Mouse (Mus musculus) CH12.LX (cell line): ENCODE measurements around the gene Bdkrb2. TPM values are rescaled to one million over a fixed set of nuclear protein-coding genes. Genes with fewer than 3 reads are reported as not detected.

ENCODE experiments used
- DNase-seq: peaks from one replicate; pipeline ENCODE4 v3.0.0-alpha.2; 2013; ENCODE audit errors: extremely low read depth
- H3K27ac ChIP-seq: 2 replicates; pipeline ENCODE4 v1.5.1; 2012; ENCODE audit warnings: low read depth, mild to moderate bottlenecking, control low read depth, moderate library complexity; ENCODE audit not compliant: insufficient read depth
- H3K27me3 ChIP-seq: replicated peaks from 2 replicates; pipeline ENCODE3; 2012; ENCODE audit warnings: inconsistent platforms
- H3K36me3 ChIP-seq, 2 experiments: replicated peaks in 1 of 2; 2 replicates each; pipeline versions ENCODE3 to v1.6.1; 2012; ENCODE audit warnings: inconsistent platforms in 1 of 2, low read length in 1 of 2, mild to moderate bottlenecking in 1 of 2, mixed read lengths in 1 of 2, moderate library complexity in 1 of 2; ENCODE audit not compliant: control insufficient read depth in 1 of 2, insufficient read depth in 1 of 2
- H3K4me1 ChIP-seq, 2 experiments: 2 replicates each; pipeline ENCODE4 v1.6.1; 2012; ENCODE audit warnings: inconsistent platforms in 1 of 2, moderate library complexity in 1 of 2; ENCODE audit not compliant: insufficient read depth in 2 of 2, control insufficient read depth in 1 of 2
- H3K4me2 ChIP-seq: 2 replicates; pipeline ENCODE4 v1.6.1; 2012; ENCODE audit warnings: low read depth, mild to moderate bottlenecking, control low read depth; ENCODE audit not compliant: poor library complexity, insufficient read depth, severe bottlenecking
- H3K4me3 ChIP-seq, 3 experiments: fragments of 150-350 bp in 1 of 3; sonication (generic) in 1 of 3; replicated peaks in 1 of 3; 2 replicates each; pipeline versions ENCODE3 to v1.5.1; 2011 to 2012; ENCODE audit warnings: low read depth in 2 of 3, low read length in 2 of 3, mild to moderate bottlenecking in 2 of 3, moderate library complexity in 2 of 3, control low read depth in 1 of 3, improper control_type of control experiment in 1 of 3, inconsistent platforms in 1 of 3, mixed read lengths in 1 of 3; ENCODE audit not compliant: poor library complexity in 1 of 3
- H3K79me2 ChIP-seq: replicated peaks from 2 replicates; pipeline ENCODE4 v1.6.1; 2012; ENCODE audit warnings: mild to moderate bottlenecking, moderate library complexity; ENCODE audit not compliant: control insufficient read depth, poor library complexity, insufficient read depth, severe bottlenecking; ENCODE audit errors: extremely low read depth
- H3K9ac ChIP-seq: 2 replicates; pipeline ENCODE4 v1.6.1; 2012; ENCODE audit warnings: low read depth, mild to moderate bottlenecking, control low read depth, moderate library complexity; ENCODE audit not compliant: insufficient read depth
- H3K9me3 ChIP-seq: replicated peaks from 2 replicates; pipeline ENCODE3; 2012; ENCODE audit warnings: low read length, inconsistent platforms, mixed read lengths
- BHLHE40 ChIP-seq: IDR thresholded peaks from 2 replicates; pipeline ENCODE4 v1.6.1; 2011; ENCODE audit warnings: mild to moderate bottlenecking, low read depth, low read length, improper control_type of control experiment
- CHD1 ChIP-seq: IDR thresholded peaks from 2 replicates; pipeline ENCODE4 v1.6.1; 2012; ENCODE audit warnings: low read depth, low read length, improper control_type of control experiment, inconsistent platforms
- CHD2 ChIP-seq: IDR thresholded peaks from 2 replicates; pipeline ENCODE4 v1.6.1; 2011; ENCODE audit warnings: low read length, improper control_type of control experiment
- CTCF ChIP-seq, 2 experiments: IDR thresholded peaks in 1 of 2; conservative IDR thresholded peaks in 1 of 2; 2 replicates each; pipeline ENCODE4 v1.5.1; 2011 to 2012; ENCODE audit warnings: low read depth in 2 of 2, low read length in 2 of 2, improper control_type of control experiment in 1 of 2, inconsistent platforms in 1 of 2, mild to moderate bottlenecking in 1 of 2, moderate library complexity in 1 of 2
- E2F4 ChIP-seq: IDR thresholded peaks from 2 replicates; pipeline ENCODE4 v1.6.1; 2011; ENCODE audit warnings: low read depth, low read length, improper control_type of control experiment; ENCODE audit not compliant: insufficient replicate concordance
- ELF1 ChIP-seq: IDR thresholded peaks from 2 replicates; pipeline ENCODE4 v1.6.1; 2014; ENCODE audit warnings: low read depth, mild to moderate bottlenecking, inconsistent platforms, low read length, improper control_type of control experiment
- EP300 ChIP-seq: IDR thresholded peaks from 2 replicates; pipeline ENCODE4 v1.6.1; 2011; ENCODE audit warnings: low read length, improper control_type of control experiment
- ETS1 ChIP-seq: conservative IDR thresholded peaks from 2 replicates; pipeline ENCODE4 v1.6.1; 2012; ENCODE audit warnings: low read depth, mild to moderate bottlenecking, inconsistent platforms, low read length, improper control_type of control experiment, moderate library complexity
- GABPA ChIP-seq: IDR thresholded peaks from 2 replicates; pipeline ENCODE4 v1.6.1; 2012; ENCODE audit warnings: low read depth, low read length, improper control_type of control experiment, inconsistent platforms; ENCODE audit not compliant: insufficient replicate concordance
- HCFC1 ChIP-seq: IDR thresholded peaks from 2 replicates; pipeline ENCODE4 v1.6.1; 2012; ENCODE audit warnings: low read depth, mild to moderate bottlenecking, inconsistent platforms, low read length, improper control_type of control experiment
- IRF4 ChIP-seq: IDR thresholded peaks from 2 replicates; pipeline ENCODE4 v1.6.1; 2014; ENCODE audit warnings: low read depth, mild to moderate bottlenecking, inconsistent platforms, low read length, improper control_type of control experiment
- JUN ChIP-seq: IDR thresholded peaks from 2 replicates; pipeline ENCODE4 v1.6.1; 2011; ENCODE audit warnings: low read depth, mild to moderate bottlenecking, low read length, improper control_type of control experiment, moderate library complexity; ENCODE audit not compliant: insufficient read depth
- MAFK ChIP-seq: IDR thresholded peaks from 2 replicates; pipeline ENCODE4 v1.6.1; 2011; ENCODE audit warnings: low read length, improper control_type of control experiment; ENCODE audit not compliant: insufficient replicate concordance
- MAZ ChIP-seq: IDR thresholded peaks from 2 replicates; pipeline ENCODE4 v1.6.1; 2012; ENCODE audit warnings: low read depth, mild to moderate bottlenecking, inconsistent platforms, low read length, improper control_type of control experiment, moderate library complexity
- MEF2A ChIP-seq: IDR thresholded peaks from 2 replicates; pipeline ENCODE4 v1.6.1; 2014; ENCODE audit warnings: low read depth, mild to moderate bottlenecking, inconsistent platforms, low read length, improper control_type of control experiment, borderline replicate concordance
- MXI1 ChIP-seq: IDR thresholded peaks from 2 replicates; pipeline ENCODE4 v1.6.1; 2011; ENCODE audit warnings: mild to moderate bottlenecking, low read depth, low read length, improper control_type of control experiment
- PAX5 ChIP-seq: IDR thresholded peaks from 2 replicates; pipeline ENCODE4 v1.6.1; 2012; ENCODE audit warnings: low read length, inconsistent platforms, mixed read lengths
- POLR2AphosphoS2 ChIP-seq: IDR thresholded peaks from 2 replicates; pipeline ENCODE4 v1.6.1; 2011; ENCODE audit warnings: low read depth, low read length, improper control_type of control experiment
- RAD21 ChIP-seq: IDR thresholded peaks from 2 replicates; pipeline ENCODE4 v1.6.1; 2011; ENCODE audit warnings: low read depth, mild to moderate bottlenecking, low read length, improper control_type of control experiment, moderate library complexity
- SMC3 ChIP-seq: IDR thresholded peaks from 2 replicates; pipeline ENCODE4 v1.6.1; 2011; ENCODE audit warnings: low read depth, low read length, improper control_type of control experiment
- TCF12 ChIP-seq: IDR thresholded peaks from 2 replicates; pipeline ENCODE4 v1.6.1; 2014; ENCODE audit warnings: low read depth, mild to moderate bottlenecking, inconsistent platforms, low read length, improper control_type of control experiment
- UBTF ChIP-seq: IDR thresholded peaks from 2 replicates; pipeline ENCODE4 v1.6.1; 2012; ENCODE audit warnings: low read depth, mild to moderate bottlenecking, inconsistent platforms, low read length, improper control_type of control experiment, moderate library complexity
- USF1 ChIP-seq: IDR thresholded peaks from 2 replicates; pipeline ENCODE4 v1.6.1; 2014; ENCODE audit warnings: low read depth, mild to moderate bottlenecking, inconsistent platforms, low read length, improper control_type of control experiment
- ZMIZ1 ChIP-seq: IDR thresholded peaks from 2 replicates; pipeline ENCODE4 v1.6.1; 2012; ENCODE audit warnings: low read depth, mild to moderate bottlenecking, inconsistent platforms, low read length, improper control_type of control experiment
- dilution Hi-C: fragments of 300-500 bp; cut with MboI; formaldehyde crosslinking; loops from 2 replicates; pipeline ENCODE4 v1.14.3; 2020; ENCODE audit warnings: low sequenced_read_pairs; ENCODE audit not compliant: extremely low pct_unique_long_range_greater_than_20kb, extremely low pct_ligation_motif_present
- in situ Hi-C: fragments of 300-500 bp; cut with MboI; formaldehyde crosslinking; loops from 3 replicates; pipeline ENCODE4 v1.14.3; 2019; ENCODE audit warnings: low sequenced_read_pairs, low pct_ligation_motif_present, low pct_unique_long_range_greater_than_20kb, mixed read lengths
- polyA plus RNA-seq: library from polyadenylated mRNA; unstranded; fragments of >175 nt; gene quantifications from 2 replicates; pipeline ENCODE4 v1.2.1, GENCODE M21; 2012; ENCODE audit warnings: low read depth; ENCODE audit not compliant: insufficient read length
- total RNA-seq, 2 experiments: library from RNA; depleted of rRNA; stranded (reverse); fragments of 300-350 nt in 1 of 2; fragments of >200 nt in 1 of 2; gene quantifications; 2 replicates each; pipeline ENCODE4 v1.2.3; 2012 to 2014

The Bdkrb2 gene
- total and polyA plus RNA-seq, 3 experiments, result 0.06 TPM; not detected in 2

GRCm38 (mm10) chr12:105606881-105607280, 43.9 kb downstream of the Bdkrb2 start:
- Histone ChIP-seq H3K4me1 (peaks cover 0 to 28% of the 10 kb centered on the region in 2 experiments; a peak in 2 of 4 replicates), H3K79me2 (no peaks in the 10 kb centered on the region), H3K36me3 (peaks cover 0 to 59% of the 10 kb centered on the region in 2 experiments), H3K9ac (no peak overlapping the region), H3K27ac (no peak overlapping the region), H3K27me3 (no peaks in the 10 kb centered on the region), H3K4me2 (no peak overlapping the region), H3K9me3 (no peaks in the 10 kb centered on the region), H3K4me3 (no peak overlapping the region)
- in situ Hi-C loops (no loop called here), dilution Hi-C loops (no loop called here)
- no peak for DNase-seq
- TF ChIP-seq IRF4 (no peak), MAFK (no peak), EP300 (no peak), ETS1 (no peak), GABPA (no peak), BHLHE40 (no peak), CHD1 (no peak), UBTF (no peak), HCFC1 (no peak), JUN (no peak), CTCF (conservative IDR thresholded peaks at IDR 0.05 in 1 of 2, IDR thresholded peaks at IDR 0.05 in 1 of 2; ENCODE audit: low read depth in 2 of 2, low read length in 2 of 2) (no peak), MAZ (no peak), SMC3 (no peak), E2F4 (no peak), CHD2 (no peak), MEF2A (no peak), TCF12 (no peak), POLR2AphosphoS2 (no peak), ZMIZ1 (no peak)

- TF ChIP-seq ZMIZ1 (no peak), EP300 (no peak), HCFC1 (no peak), PAX5 (no peak), RAD21 (no peak), ELF1 (no peak), MXI1 (no peak), USF1 (no peak), IRF4 (no peak)
- Histone ChIP-seq H3K9ac (no peak overlapping the region), H3K4me1 (peaks cover 0 to 13% of the 10 kb centered on the region in 2 experiments; a peak in 2 of 4 replicates), H3K4me3 (no peak overlapping the region), H3K27ac (no peak overlapping the region), H3K9me3 (no peaks in the 10 kb centered on the region), H3K36me3 (peaks cover 11 to 77% of the 10 kb centered on the region in 2 experiments), H3K79me2 (no peaks in the 10 kb centered on the region), H3K4me2 (no peak overlapping the region), H3K27me3 (no peaks in the 10 kb centered on the region)
- dilution Hi-C loops (no loop called here), in situ Hi-C loops (no loop called here)
- no peak for DNase-seq
These were observed 48.0 kb downstream of the Bdkrb2 start for GRCm38 (mm10) chr12:105611045-105611444.
